Mouse (Mus musculus) cerebellum, postnatal 10 days (tissue): ENCODE measurements at regions not wholly inside any gene's neighbourhood (a gene's known extent, or its start where the extent isn't known, plus 50 kb on each side); places are given as distances from the start of the nearest gene placed in this dataset.
"Not testable (repeated sequence)": the region's sequence is repeated elsewhere in the genome, so short reads cannot be mapped to it uniquely, and the experiment has no call there.

Source experiments
- DNase-seq, 2 experiments: peaks; one replicate each; pipeline ENCODE4 v3.0.0; 2021; ENCODE audit warnings: mixed read lengths in 2 of 2

- no peak for DNase-seq
Measured at GRCm38 (mm10) chr8:113916649-113917048, 68.1 kb upstream of the Adamts18 start.

GRCm38 (mm10) chr8:113917197-113917596 is 68.7 kb upstream of the Adamts18 start:
- DNase-seq = no peak

- DNase-seq = no peak
Measured at GRCm38 (mm10) chr8:113920306-113920705, 71.8 kb upstream of the Adamts18 start.

GRCm38 (mm10) chr8:113923381-113923780 is 74.8 kb upstream of the Adamts18 start:
- no peak for DNase-seq

GRCm38 (mm10) chr8:113953721-113954120 is 105.2 kb upstream of the Adamts18 start:
- peak; percentile 81 to 86 for DNase-seq

- no peak for DNase-seq
Measured at GRCm38 (mm10) chr8:113956439-113957043, 108.0 kb upstream of the Adamts18 start.

- DNase-seq = no peak
Measured at GRCm38 (mm10) chr8:113957821-113958220, 109.3 kb upstream of the Adamts18 start.

GRCm38 (mm10) chr8:113975810-113976209 is 127.3 kb upstream of the Adamts18 start:
- no peak for DNase-seq

- DNase-seq = no peak
Measured at GRCm38 (mm10) chr8:113976626-113977025, 128.1 kb upstream of the Adamts18 start.

- no peak for DNase-seq
Measured at GRCm38 (mm10) chr8:113977072-113977471, 128.5 kb upstream of the Adamts18 start.

- peak; percentile 41 to 48 for DNase-seq
Measured at GRCm38 (mm10) chr8:113978946-113979345, 130.4 kb upstream of the Adamts18 start.

- peak; percentile 42 to 61 for DNase-seq
Measured at GRCm38 (mm10) chr8:113979837-113980236, 131.3 kb upstream of the Adamts18 start.

- no peak for DNase-seq
Measured at GRCm38 (mm10) chr8:113981339-113981738, 132.8 kb upstream of the Adamts18 start.

GRCm38 (mm10) chr8:113984845-113985244 is 136.3 kb upstream of the Adamts18 start:
- peak; percentile 87 to 89 for DNase-seq

GRCm38 (mm10) chr8:113985471-113985870 is 136.9 kb upstream of the Adamts18 start:
- no peak for DNase-seq

GRCm38 (mm10) chr8:113985948-113986347 is 137.4 kb upstream of the Adamts18 start:
- no peak for DNase-seq

GRCm38 (mm10) chr8:113990718-113991117 is 142.2 kb upstream of the Adamts18 start:
- DNase-seq = peak in 1 of 2 experiments; percentile 18

GRCm38 (mm10) chr8:113998881-113999280 is 134.5 kb upstream of the Nudt7 start:
- no peak for DNase-seq

GRCm38 (mm10) chr8:114001674-114002073 is 131.7 kb upstream of the Nudt7 start:
- DNase-seq = no peak

- DNase-seq = no peak
Measured at GRCm38 (mm10) chr8:114004436-114004835, 128.9 kb upstream of the Nudt7 start.

GRCm38 (mm10) chr8:114006587-114006986 is 126.8 kb upstream of the Nudt7 start:
- DNase-seq = no peak

GRCm38 (mm10) chr8:114007103-114007502 is 126.3 kb upstream of the Nudt7 start:
- no peak for DNase-seq

GRCm38 (mm10) chr8:114018364-114018763 is 115.0 kb upstream of the Nudt7 start:
- peak; percentile 64 to 65 for DNase-seq

GRCm38 (mm10) chr8:114030141-114030540 is 103.2 kb upstream of the Nudt7 start:
- not testable (repeated sequence) for DNase-seq

- DNase-seq = no peak
Measured at GRCm38 (mm10) chr8:114052426-114052825, 80.9 kb upstream of the Nudt7 start.
